Mouse (Mus musculus) embryonic stem cell, embryonic (primary cell): ENCODE measurements at regions not wholly inside any gene's neighbourhood (a gene's known extent, or its start where the extent isn't known, plus 50 kb on each side); places are given as distances from the start of the nearest gene placed in this dataset.

Source experiments
- CTCF ChIA-PET, 4 experiments: fragments of 300-600 bp in 2 of 4; fragments of 350-600 bp in 2 of 4; sonication (Branson Sonifier 250); formaldehyde crosslinking; loops; one replicate each; lab custom pipeline; 2022; ENCODE audit warnings: inconsistent platforms in 2 of 4; lab: Charles Lee
- POLR2A ChIA-PET, 4 experiments: fragments of 300-600 bp in 2 of 4; fragments of 350-600 bp in 2 of 4; sonication (Branson Sonifier 250); formaldehyde crosslinking; loops; one replicate each; lab custom pipeline; 2022; ENCODE audit warnings: antibody characterized with exemption in 4 of 4, inconsistent platforms in 1 of 4; lab: Charles Lee

- ChIA-PET POLR2A (no interaction called here), CTCF (no interaction called here)
Measured at GRCm38 (mm10) chr10:117503222-117504184, 123.7 kb upstream of the Cpsf6 start.

GRCm38 (mm10) chr10:117502731-117503130 lies 122.9 kb upstream of the Cpsf6 start:
- ChIA-PET POLR2A (no interaction called here), CTCF (no interaction called here)

- ChIA-PET CTCF (no interaction called here), POLR2A (no interaction called here)
Measured at GRCm38 (mm10) chr10:117502135-117502534, 122.3 kb upstream of the Cpsf6 start.

- CTCF ChIA-PET, result no interaction called here
- POLR2A ChIA-PET, result no interaction called here
Measured at GRCm38 (mm10) chr10:117501426-117501825, 121.6 kb upstream of the Cpsf6 start.

- ChIA-PET CTCF (interaction anchor here in 1 of 4 experiments (0.7 kb wide), 1 partner anchor 9 kb away, joined by 4 read pairs; no protein-coding TSS in a partner anchor), POLR2A (no interaction called here)
Measured at GRCm38 (mm10) chr10:117500457-117501108, 120.8 kb upstream of the Cpsf6 start.

GRCm38 (mm10) chr10:117499864-117500453 lies 120.1 kb upstream of the Cpsf6 start:
- POLR2A ChIA-PET, result no interaction called here
- CTCF ChIA-PET, result interaction anchor here in 1 of 4 experiments (0.7 kb wide), 1 partner anchor 10 kb away, joined by 4 read pairs; no protein-coding TSS in a partner anchor

- CTCF ChIA-PET, result no interaction called here
- POLR2A ChIA-PET, result no interaction called here
Measured at GRCm38 (mm10) chr10:117499177-117499863, 119.5 kb upstream of the Cpsf6 start.

- POLR2A ChIA-PET, result interaction anchor here in 1 of 4 experiments (0.5 kb wide), 1 partner anchor 369 kb away, joined by 4 read pairs; no protein-coding TSS in a partner anchor
- CTCF ChIA-PET, result no interaction called here
Measured at GRCm38 (mm10) chr10:117498497-117498896, 118.7 kb upstream of the Cpsf6 start.

GRCm38 (mm10) chr10:117497565-117498256 lies 117.9 kb upstream of the Cpsf6 start:
- ChIA-PET CTCF (interaction anchor here in 2 of 4 experiments (0.5 to 0.6 kb wide), 2 partner anchors 42 to 176 kb away, joined by 4 to 5 read pairs; no protein-coding TSS in a partner anchor), POLR2A (interaction anchor here in 2 of 4 experiments (0.6 to 1.3 kb wide), 3 partner anchors 18 to 177 kb away, joined by 4 to 6 read pairs (median 6); no protein-coding TSS in a partner anchor)

GRCm38 (mm10) chr10:117497082-117497481 lies 117.3 kb upstream of the Cpsf6 start:
- POLR2A ChIA-PET, result interaction anchor here in 2 of 4 experiments (0.6 to 1.3 kb wide), 4 partner anchors 19 to 178 kb away, joined by 4 to 6 read pairs (median 6); no protein-coding TSS in a partner anchor

GRCm38 (mm10) chr10:117496064-117497011 lies 116.5 kb upstream of the Cpsf6 start:
- CTCF ChIA-PET, result interaction anchor here in 1 of 4 experiments (0.6 kb wide), 1 partner anchor 1299 kb away, joined by 4 read pairs; no protein-coding TSS in a partner anchor
- POLR2A ChIA-PET, result interaction anchor here in 2 of 4 experiments (0.6 kb wide), 3 partner anchors 35 to 965 kb away, joined by 3 to 6 read pairs (median 4); no protein-coding TSS in a partner anchor

More at GRCm38 (mm10) chr10:117497082-117497481, 117.3 kb upstream of the Cpsf6 start:
- CTCF ChIA-PET, result interaction anchor here in 1 of 4 experiments (0.6 kb wide), 1 partner anchor 1300 kb away, joined by 4 read pairs; no protein-coding TSS in a partner anchor

- POLR2A ChIA-PET, result interaction anchor here in 1 of 4 experiments (1.0 kb wide), 1 partner anchor 21 kb away, joined by 3 read pairs; no protein-coding TSS in a partner anchor
- CTCF ChIA-PET, result no interaction called here
Measured at GRCm38 (mm10) chr10:117494171-117494701, 114.4 kb upstream of the Cpsf6 start.

- CTCF ChIA-PET, result no interaction called here
- POLR2A ChIA-PET, result no interaction called here
Measured at GRCm38 (mm10) chr10:117493824-117494121, 114.0 kb upstream of the Cpsf6 start.

GRCm38 (mm10) chr10:117493091-117493823 lies 113.4 kb upstream of the Cpsf6 start:
- CTCF ChIA-PET, result no interaction called here
- POLR2A ChIA-PET, result no interaction called here

- CTCF ChIA-PET, result interaction anchor here in 1 of 4 experiments (1.1 kb wide), 1 partner anchor 12 kb away, joined by 3 read pairs; no protein-coding TSS in a partner anchor
Measured at GRCm38 (mm10) chr10:117492391-117492990, 112.7 kb upstream of the Cpsf6 start.

More at GRCm38 (mm10) chr10:117492391-117492990, 112.7 kb upstream of the Cpsf6 start:
- POLR2A ChIA-PET, result no interaction called here
